Mouse (Mus musculus): ENCODE results near the gene Nosip. TPM values are rescaled to one million over a fixed set of nuclear protein-coding genes. Genes with fewer than 3 reads are reported as not detected.

Nosip gene
- total RNA-seq, 1 experiment: 94.2 TPM

DNA sequence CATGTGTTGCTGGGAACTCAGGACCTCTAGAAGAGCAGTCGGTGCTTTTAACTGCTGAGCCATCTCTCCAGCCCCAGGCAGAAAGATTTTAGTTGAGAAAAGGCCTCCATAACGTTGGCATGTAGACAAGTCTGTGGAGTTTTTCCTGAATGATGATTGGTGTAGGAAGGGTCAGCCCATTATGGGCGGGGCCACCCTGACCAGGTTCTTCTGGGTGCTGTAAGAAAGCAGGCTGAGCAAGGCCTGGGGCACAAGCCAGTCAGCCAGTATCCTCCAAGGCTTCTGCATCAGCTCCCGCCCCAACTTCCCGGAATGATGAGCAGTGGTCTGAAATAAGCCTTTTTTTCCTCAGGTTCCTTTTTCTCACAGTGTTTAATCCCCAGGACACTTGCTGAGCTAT lies 18.8 kb downstream of the Nosip start:
- H3K4me3 ChIP-seq (ENCODE audit: insufficient read depth in 1 of 2, low read depth in 1 of 2, low read length in 2 of 2, poor library complexity in 1 of 2, severe bottlenecking in 1 of 2): no peak overlapping the region
- H3K9ac ChIP-seq (ENCODE audit: insufficient read depth, low read depth, low read length, poor library complexity, severe bottlenecking): no peak overlapping the region
- in situ Hi-C loops (cut with MboI; ENCODE audit: low sequenced_read_pairs in 2 of 2, unreplicated experiment in 2 of 2): no loop called here
- DNase-seq (ENCODE audit: low read depth, low spot score): no peak
- peaks cover 0 to 24% of the 10 kb centered on the region in 2 experiments; a peak in 2 of 4 replicates for H3K4me1 ChIP-seq (ENCODE audit: control insufficient read depth in 2 of 2, insufficient read depth in 2 of 2, low read length in 2 of 2, poor library complexity in 1 of 2)
- H3K9me3 ChIP-seq (ENCODE audit: control insufficient read depth, insufficient read depth, low read depth, low read length): no peaks in the 10 kb centered on the region
- no peak overlapping the region; the same call in 1 of the 2 replicates for H3K27ac ChIP-seq (ENCODE audit: insufficient read depth, low read depth, low read length, poor library complexity, severe bottlenecking)
- TF ChIP-seq ZNF384 (IDR thresholded peaks at IDR 0.05; ENCODE audit: low read depth, low read length) (no peak), HCFC1 (IDR thresholded peaks at IDR 0.05; ENCODE audit: borderline replicate concordance, insufficient read depth, low read length) (no peak), CHD2 (IDR thresholded peaks at IDR 0.05; ENCODE audit: low read depth, low read length) (no peak), MAFK (IDR thresholded peaks at IDR 0.05; ENCODE audit: insufficient read depth, low read depth, low read length) (no peak), ZC3H11A (IDR thresholded peaks at IDR 0.05; ENCODE audit: borderline replicate concordance, low read depth, low read length) (no peak)
- peaks cover 16% of the 10 kb centered on the region for H3K36me3 ChIP-seq (ENCODE audit: control insufficient read depth, insufficient read depth, low read length, poor library complexity, severe bottlenecking)

DNA sequence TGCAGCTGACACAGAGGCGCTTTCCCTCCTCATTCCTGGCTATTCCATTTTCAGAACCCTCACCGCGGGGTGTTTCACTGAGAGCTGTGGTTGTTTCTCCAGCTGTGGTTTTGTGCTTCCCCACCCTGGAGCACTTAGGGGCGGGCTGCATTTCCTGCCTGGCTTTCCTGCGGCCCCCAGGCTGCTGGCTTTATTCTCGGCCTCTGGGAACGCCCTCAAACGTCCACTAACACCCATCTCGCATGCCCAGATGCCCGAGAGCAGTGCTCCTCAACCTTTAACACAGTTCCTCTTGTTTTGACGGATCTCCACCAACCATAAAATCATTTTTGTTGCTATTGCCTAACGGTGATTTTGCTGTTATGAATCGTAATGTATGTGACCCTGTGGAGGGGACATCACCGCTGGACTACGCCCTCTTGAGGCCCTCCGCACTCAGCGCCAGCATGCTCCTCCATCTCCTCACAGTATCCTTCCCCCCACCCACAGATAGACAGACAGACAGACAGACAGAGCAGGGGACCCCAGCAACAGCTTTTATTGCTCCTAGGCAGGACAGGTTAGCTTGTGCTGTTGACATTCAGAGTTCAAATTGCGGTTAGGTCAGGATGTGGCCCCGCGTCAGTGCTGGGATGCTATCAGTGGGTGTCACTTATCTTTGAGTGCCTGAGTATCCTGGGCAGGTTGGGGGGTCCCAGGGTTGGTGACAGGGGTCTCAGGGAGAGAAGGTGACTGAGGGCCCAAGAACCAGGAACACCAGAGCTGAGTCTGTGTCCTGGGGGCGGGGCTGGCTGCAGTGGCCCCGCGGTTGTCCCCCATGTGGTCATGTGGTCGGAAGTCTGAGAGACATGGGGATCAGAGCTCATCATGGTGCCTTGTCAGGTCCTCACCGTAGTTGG lies 20.4 kb downstream of the Nosip start:
- no peaks in the 10 kb centered on the region for H3K9me3 ChIP-seq (ENCODE audit: control insufficient read depth, insufficient read depth, low read depth, low read length)
- TF ChIP-seq CHD2 (IDR thresholded peaks at IDR 0.05; ENCODE audit: low read depth, low read length): no peak
- no peak for TF ChIP-seq ZC3H11A (IDR thresholded peaks at IDR 0.05; ENCODE audit: borderline replicate concordance, low read depth, low read length)
- no peak for TF ChIP-seq MAFK (IDR thresholded peaks at IDR 0.05; ENCODE audit: insufficient read depth, low read depth, low read length)
- TF ChIP-seq ZNF384 (IDR thresholded peaks at IDR 0.05; ENCODE audit: low read depth, low read length): no peak
- no peak for TF ChIP-seq HCFC1 (IDR thresholded peaks at IDR 0.05; ENCODE audit: borderline replicate concordance, insufficient read depth, low read length)
- H3K9ac ChIP-seq (ENCODE audit: insufficient read depth, low read depth, low read length, poor library complexity, severe bottlenecking): 0 out of 2 replicates have a peak overlapping the region, but pooled peaks have one; percentile 21
- peak overlapping the region in 1 of 2 experiments; percentile 46; a peak in 2 of 4 replicates for H3K4me3 ChIP-seq (ENCODE audit: insufficient read depth in 1 of 2, low read depth in 1 of 2, low read length in 2 of 2, poor library complexity in 1 of 2, severe bottlenecking in 1 of 2)
- peak overlapping the region; percentile 33; the same call in 1 of the 2 replicates for H3K27ac ChIP-seq (ENCODE audit: insufficient read depth, low read depth, low read length, poor library complexity, severe bottlenecking)
- peaks cover 0 to 16% of the 10 kb centered on the region in 2 experiments; a peak in 2 of 4 replicates for H3K4me1 ChIP-seq (ENCODE audit: control insufficient read depth in 2 of 2, insufficient read depth in 2 of 2, low read length in 2 of 2, poor library complexity in 1 of 2)
- in situ Hi-C loops (cut with MboI; ENCODE audit: low sequenced_read_pairs in 2 of 2, unreplicated experiment in 2 of 2): no loop called here
- H3K36me3 ChIP-seq (ENCODE audit: control insufficient read depth, insufficient read depth, low read length, poor library complexity, severe bottlenecking): peaks cover 5% of the 10 kb centered on the region; the same call in 1 of the 2 replicates
- DNase-seq (ENCODE audit: low read depth, low spot score): no peak

DNA sequence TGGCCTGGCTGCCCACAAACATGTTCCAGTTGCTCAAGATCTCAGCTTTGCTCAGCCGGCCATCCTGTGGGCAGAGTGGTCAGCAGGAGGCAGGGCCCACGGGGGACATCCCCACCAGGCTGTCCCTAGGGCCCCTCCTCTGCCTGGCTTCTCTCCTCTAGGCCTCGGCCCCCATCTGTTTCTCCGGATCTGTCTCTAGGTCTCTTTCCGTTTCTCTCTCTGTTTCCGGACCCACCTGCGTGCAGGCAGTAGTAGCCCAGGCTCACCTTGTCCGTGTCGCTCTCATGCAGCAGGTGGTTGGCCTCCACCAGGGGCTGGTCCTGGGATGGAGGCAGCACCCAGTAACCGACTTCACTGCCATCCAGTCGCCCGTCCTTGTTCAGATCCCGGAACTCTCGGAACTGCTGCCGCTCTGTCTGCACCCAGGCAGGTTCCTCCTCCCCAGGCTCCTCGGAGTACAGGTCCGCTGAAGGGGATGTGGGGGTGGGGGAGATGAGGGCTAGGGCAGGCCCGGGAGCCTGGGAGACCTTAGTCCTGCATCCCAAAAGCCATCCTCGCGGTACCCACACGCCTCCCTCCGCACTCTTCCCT lies 21.2 kb downstream of the Nosip start:
- peak overlapping the region in 1 of 2 experiments; percentile 46; a peak in 2 of 4 replicates for H3K4me3 ChIP-seq (ENCODE audit: insufficient read depth in 1 of 2, low read depth in 1 of 2, low read length in 2 of 2, poor library complexity in 1 of 2, severe bottlenecking in 1 of 2)
- in situ Hi-C loops (cut with MboI; ENCODE audit: low sequenced_read_pairs in 2 of 2, unreplicated experiment in 2 of 2): no loop called here
- peaks cover 3% of the 10 kb centered on the region; the same call in 1 of the 2 replicates for H3K36me3 ChIP-seq (ENCODE audit: control insufficient read depth, insufficient read depth, low read length, poor library complexity, severe bottlenecking)
- no peak for DNase-seq (ENCODE audit: low read depth, low spot score)
- H3K9ac ChIP-seq (ENCODE audit: insufficient read depth, low read depth, low read length, poor library complexity, severe bottlenecking): peak overlapping the region; percentile 21; the same call in 1 of the 2 replicates
- peaks cover 0 to 17% of the 10 kb centered on the region in 2 experiments; a peak in 2 of 4 replicates for H3K4me1 ChIP-seq (ENCODE audit: control insufficient read depth in 2 of 2, insufficient read depth in 2 of 2, low read length in 2 of 2, poor library complexity in 1 of 2)
- TF ChIP-seq CHD2 (IDR thresholded peaks at IDR 0.05; ENCODE audit: low read depth, low read length) (no peak), ZNF384 (IDR thresholded peaks at IDR 0.05; ENCODE audit: low read depth, low read length) (no peak), MAFK (IDR thresholded peaks at IDR 0.05; ENCODE audit: insufficient read depth, low read depth, low read length) (no peak), ZC3H11A (IDR thresholded peaks at IDR 0.05; ENCODE audit: borderline replicate concordance, low read depth, low read length) (no peak), HCFC1 (IDR thresholded peaks at IDR 0.05; ENCODE audit: borderline replicate concordance, insufficient read depth, low read length) (no peak)
- no peaks in the 10 kb centered on the region for H3K9me3 ChIP-seq (ENCODE audit: control insufficient read depth, insufficient read depth, low read depth, low read length)
- H3K27ac ChIP-seq (ENCODE audit: insufficient read depth, low read depth, low read length, poor library complexity, severe bottlenecking): no peak overlapping the region

DNA sequence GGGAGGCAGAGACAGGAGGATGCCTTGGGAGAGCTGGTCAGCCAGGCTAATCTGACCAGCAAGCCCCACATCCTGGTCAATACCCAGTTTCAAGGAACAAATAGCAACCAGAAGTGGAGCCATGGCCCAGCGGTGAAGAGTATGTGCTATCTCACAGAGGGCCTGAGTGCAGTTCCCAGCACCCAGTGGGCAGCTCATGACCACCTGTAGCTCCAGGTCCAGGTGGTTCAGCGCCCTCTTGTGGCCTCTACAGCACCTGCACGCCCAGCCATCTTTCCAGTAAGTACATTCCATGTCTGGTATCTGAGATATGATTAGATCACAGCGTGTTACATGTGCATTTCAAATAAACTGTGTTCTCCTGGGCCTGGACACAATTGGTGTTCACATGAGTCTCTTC lies 23.9 kb downstream of the Nosip start:
- no peak for DNase-seq (ENCODE audit: low read depth, low spot score)
- in situ Hi-C loops (cut with MboI; ENCODE audit: low sequenced_read_pairs in 2 of 2, unreplicated experiment in 2 of 2): no loop called here
- H3K9ac ChIP-seq (ENCODE audit: insufficient read depth, low read depth, low read length, poor library complexity, severe bottlenecking): no peak overlapping the region
- H3K36me3 ChIP-seq (ENCODE audit: control insufficient read depth, insufficient read depth, low read length, poor library complexity, severe bottlenecking): peaks cover 3% of the 10 kb centered on the region; the same call in 1 of the 2 replicates
- TF ChIP-seq ZC3H11A (IDR thresholded peaks at IDR 0.05; ENCODE audit: borderline replicate concordance, low read depth, low read length) (no peak), HCFC1 (IDR thresholded peaks at IDR 0.05; ENCODE audit: borderline replicate concordance, insufficient read depth, low read length) (no peak), MAFK (IDR thresholded peaks at IDR 0.05; ENCODE audit: insufficient read depth, low read depth, low read length) (no peak), ZNF384 (IDR thresholded peaks at IDR 0.05; ENCODE audit: low read depth, low read length) (no peak)
- H3K4me3 ChIP-seq (ENCODE audit: insufficient read depth in 1 of 2, low read depth in 1 of 2, low read length in 2 of 2, poor library complexity in 1 of 2, severe bottlenecking in 1 of 2): no peak overlapping the region
- H3K9me3 ChIP-seq (ENCODE audit: control insufficient read depth, insufficient read depth, low read depth, low read length): no peaks in the 10 kb centered on the region
- H3K27ac ChIP-seq (ENCODE audit: insufficient read depth, low read depth, low read length, poor library complexity, severe bottlenecking): no peak overlapping the region
- H3K4me1 ChIP-seq (ENCODE audit: control insufficient read depth in 2 of 2, insufficient read depth in 2 of 2, low read length in 2 of 2, poor library complexity in 1 of 2): peaks cover 0 to 21% of the 10 kb centered on the region in 2 experiments; a peak in 2 of 4 replicates

Measured in ES-E14 (cell line).